Mouse (Mus musculus): ENCODE measurements around the gene Emg1. TPM values are rescaled to one million over a fixed set of nuclear protein-coding genes. Genes with fewer than 3 reads are reported as not detected.

The Emg1 gene
- total RNA-seq, 2 experiments from 2014 or later, result 72.9 to 73.6 TPM

DNA sequence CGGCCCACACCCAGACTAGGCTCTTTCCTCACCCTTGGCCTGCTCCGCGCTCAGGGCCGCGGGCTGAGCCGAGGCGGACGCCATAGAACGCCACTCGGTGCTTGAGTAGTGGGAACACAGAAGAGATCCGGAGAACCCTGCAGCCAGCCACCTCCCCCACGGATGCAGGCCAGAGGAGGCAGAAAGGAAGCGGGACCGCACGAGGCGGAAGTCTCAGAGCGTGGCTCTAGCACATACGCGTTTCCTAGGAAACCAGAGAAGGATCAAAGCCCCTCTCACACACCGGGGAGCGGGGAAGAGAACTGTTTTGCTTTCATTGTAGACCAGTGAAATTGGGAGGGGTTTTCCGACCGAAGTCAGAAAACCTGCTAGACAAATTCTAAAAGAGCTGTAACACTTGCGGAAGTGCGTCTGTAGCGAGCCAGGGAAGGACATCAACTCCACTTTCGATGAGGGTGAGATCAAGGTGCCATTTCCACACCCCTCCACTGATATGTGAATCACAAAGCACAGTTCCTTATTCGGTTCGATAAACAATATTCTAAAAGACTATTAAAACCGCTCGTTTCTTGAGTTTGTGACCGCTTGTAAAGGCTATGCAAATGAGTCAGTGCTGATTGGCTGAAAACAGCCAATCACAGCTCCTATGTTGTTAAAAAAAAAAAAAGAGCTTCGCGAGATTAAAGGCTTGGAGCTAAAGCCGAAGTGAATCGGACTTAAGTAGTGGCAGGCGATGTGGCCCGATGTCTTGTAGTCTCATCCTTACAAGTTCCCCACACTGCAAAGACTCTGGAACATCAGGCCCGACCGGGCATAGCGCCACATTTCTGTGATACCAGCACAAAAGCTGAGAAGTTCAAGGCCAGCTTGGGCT, 29.1 kb upstream of the Emg1 start, which contains the start of gene Grcc10:
Gene Grcc10, minus strand, starts transcription at position 487 of the 874 bp plus-strand sequence.
- DNase-seq, result peak; percentile 89

DNA sequence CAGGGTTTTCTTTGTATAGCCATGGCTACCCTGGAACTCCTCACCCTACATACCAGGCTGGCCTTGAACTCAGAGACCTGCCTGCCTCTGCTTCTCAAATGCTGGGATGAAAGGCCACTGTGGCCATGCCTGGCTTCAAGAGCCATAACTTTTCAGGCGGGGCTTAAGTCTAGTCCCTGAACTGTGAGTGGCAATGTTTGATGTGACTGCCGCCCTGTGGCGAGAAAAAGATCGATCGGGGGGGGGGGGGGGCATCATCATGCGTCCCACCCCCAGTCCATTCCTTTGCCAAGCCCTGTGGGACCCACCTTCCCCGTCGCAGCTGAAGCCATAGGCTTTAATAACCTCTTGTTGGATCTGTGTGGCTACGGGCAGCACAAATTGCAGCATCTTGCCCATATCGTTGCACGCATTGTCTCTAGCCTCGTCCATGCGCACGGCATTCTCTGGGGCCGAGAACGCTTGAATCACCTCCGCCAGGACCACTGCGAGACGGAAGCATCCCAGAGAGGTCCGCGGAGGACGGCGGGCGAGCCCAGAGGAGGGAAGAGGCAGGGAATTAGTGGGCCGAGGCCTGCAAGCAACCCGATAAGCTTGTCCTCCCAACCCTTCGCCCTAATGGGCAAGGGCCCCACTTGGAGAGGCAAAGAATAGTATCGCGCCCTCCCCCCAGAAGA, 28.4 kb upstream of the Emg1 start:
- peak; percentile 63 for DNase-seq

DNA sequence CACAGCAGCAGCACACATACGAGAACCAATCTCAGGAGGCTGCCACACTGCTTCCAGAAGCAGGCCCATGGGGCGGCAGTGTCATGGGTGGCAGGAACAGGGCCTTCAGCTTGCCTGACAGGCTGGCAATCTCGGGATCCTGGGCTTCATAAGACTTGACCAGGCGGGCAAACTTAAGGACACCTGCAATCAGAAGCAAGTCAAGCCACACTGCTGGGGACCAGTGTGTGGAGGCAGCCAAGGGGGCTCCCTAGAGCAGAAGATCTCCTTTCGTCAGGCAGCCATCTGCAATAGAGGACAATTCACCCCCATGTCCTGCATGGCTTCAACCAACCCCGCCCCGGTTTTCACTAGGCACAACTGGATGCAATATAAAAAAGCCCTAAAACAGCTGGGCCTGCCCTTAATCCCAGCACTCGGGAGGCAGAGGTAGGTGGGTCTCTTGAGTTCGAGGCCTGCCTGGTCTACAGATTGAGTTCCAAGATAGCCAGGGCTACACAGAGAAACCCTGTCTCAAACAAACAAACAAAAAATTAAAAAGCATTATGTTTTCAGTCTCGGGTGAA, 27.3 kb upstream of the Emg1 start:
- DNase-seq, result no peak

DNA sequence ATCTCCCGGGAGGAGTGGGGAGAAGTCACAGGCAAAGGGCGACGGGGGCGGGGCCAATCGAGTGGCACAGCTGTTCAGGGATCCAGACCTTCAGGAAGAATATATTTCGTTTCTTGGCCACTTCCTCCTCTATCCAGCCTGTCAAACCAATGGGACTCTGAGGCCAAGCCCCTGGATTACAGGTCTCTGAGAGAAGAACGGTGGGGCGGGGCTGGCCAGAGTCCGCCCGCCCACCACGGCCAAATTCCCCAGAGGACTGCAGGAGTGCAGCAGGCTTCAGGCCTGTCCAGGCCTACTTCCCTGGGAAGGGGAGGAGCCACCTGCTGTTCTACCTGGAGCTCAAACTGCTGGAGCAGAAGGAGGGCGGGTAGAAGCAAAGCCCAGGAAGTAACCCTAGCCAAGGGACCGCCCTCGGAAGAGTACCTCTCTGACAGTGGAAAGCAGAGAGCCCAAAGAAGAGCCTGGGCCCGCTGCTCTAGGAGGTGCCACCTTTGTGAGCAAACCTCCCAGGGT, 26.6 kb upstream of the Emg1 start, which contains the start of gene Ptpn6:
Gene Ptpn6, minus strand, starts transcription at position 204 of the 513 bp plus-strand sequence.
- no peak for DNase-seq

DNA sequence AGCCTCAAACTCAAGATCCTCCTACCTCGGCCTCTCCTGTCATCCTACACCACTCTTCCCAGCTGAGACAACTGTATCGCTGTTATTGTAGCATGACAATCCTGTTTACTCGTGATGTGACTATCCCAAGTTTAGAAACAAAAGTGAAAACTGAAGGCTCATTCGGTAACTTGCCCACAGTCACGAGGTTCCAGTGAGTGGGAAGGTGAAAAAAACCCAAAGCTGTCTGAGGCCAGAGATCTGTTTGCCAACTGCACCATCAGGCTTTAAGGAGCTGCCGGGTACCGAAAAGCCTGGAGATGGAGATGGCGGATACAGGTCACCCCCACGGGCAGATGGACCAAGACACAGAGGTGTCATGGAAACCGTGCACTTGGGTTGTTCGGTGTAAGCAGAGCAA, 25.1 kb upstream of the Emg1 start:
- DNase-seq, result no peak

DNA sequence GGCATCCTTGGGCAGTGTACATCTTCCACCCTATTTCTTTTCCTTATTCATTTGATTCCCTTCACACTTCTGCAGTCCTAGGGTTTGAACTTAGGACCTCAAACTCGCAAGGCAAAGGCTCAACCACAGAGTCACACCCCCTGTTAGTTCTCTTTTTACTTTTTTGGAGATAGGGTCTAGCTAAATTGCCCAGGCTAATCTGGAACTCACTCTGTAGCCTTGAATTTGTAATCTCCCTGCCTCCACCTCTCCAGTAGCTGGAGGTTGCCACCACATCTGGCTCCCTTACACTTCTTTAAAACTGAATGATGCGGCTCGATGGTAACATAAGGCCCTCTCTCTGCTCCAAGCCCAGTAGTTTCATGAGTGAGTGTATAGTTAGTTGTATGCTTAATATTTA, 22.4 kb upstream of the Emg1 start:
- no peak for DNase-seq

DNA sequence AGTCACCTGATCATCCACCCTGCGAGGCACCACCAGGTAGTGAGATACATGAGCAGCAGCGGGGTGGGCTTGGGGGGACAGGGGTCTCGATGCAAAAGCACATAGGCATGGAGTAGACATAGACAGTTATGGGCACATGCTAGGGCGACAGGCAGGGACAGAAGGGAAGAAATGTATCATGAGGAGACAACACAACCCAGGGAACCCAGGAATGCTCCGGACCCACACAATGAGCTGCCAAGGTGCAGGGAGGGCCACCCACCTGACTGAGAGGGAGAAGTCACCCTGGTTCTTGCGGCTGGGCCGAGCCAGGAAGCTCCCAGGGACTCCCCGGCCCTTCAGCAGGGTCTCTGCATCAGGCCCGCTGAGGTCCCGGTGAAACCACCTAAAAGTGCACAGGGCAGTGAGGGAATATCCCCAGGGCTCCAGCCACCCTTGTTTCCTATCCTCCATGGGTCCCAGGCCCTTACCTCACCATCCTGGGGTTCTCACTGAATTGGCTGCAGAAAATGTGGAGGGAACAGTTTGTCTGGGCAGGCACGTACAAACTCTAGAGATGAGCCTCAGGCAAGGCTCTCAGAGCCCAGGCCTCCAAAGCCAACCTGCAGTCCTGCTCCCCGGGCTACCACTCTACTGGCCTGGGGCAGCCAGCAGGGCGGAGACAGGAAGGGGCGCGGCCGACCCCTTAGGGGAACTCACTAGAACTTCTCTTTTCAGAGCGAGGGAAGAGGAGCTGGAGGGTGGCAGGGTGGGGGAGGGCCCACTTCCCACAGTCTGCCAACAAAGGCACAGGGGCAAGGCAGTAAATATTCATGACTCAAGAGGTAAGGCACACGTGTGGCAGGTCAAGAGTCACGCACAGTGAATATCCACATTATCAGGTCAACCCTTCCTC, 20.7 kb upstream of the Emg1 start:
- no peak for DNase-seq

DNA sequence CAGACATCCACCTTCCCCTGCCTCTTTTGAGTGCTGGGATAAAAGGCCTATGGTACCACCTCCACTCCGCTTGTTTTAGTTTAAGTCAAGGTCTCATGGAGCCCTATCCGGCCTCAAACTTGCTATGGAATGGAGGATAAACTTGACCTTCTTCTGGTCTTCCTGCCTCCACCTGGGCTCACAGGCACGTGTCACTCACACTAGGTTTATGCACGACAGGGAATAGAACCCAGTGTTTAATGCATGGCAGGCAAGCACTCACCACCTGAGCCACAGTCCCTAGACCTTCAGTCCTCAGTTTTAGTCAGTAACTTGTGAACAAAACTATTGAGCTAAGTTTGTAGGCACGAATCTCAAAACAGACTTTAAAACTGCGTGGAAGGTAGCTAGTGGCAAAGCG, 19.1 kb upstream of the Emg1 start:
- no peak for DNase-seq

DNA sequence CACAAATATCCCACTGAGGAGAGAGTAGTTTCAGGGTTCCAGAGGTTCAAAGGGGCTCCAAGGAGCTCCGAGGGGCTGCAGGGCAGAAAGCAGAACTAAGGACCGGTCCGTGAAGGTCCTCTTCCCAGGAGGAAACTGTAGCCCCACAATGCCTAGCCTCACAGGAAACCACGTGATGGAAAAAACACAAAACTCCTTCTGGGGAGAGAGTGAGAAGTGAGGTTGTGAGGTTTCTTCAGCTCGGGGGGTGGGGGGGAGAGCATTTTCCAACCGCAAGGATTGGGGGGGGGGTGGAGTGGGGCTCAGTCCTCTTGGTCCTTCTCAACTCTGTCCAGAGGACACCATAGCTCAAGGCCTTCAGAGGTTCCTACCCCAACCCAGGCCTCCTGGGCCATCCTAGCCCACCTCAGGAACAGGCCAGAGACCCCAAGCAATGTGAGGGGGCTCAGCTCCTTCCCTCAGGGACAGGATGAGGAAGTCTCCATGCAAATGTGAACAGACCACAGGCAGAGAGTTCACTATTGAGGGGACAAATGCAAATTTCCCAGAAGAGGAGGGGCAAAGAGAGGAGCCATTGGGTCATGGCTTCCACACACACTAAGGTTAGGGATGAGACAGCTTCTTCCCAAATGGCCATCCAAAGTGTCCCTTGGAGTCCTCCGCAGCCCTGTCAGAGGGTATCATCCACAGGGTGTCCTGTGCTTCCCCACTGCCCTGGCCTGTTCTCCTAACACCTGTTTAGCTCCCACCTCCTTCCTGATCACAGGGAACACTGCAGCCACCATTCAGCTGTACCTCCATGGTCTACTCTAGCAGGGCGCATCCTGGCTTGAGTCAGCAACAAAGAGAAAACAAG, 18.1 kb upstream of the Emg1 start:
- no peak for DNase-seq

DNA sequence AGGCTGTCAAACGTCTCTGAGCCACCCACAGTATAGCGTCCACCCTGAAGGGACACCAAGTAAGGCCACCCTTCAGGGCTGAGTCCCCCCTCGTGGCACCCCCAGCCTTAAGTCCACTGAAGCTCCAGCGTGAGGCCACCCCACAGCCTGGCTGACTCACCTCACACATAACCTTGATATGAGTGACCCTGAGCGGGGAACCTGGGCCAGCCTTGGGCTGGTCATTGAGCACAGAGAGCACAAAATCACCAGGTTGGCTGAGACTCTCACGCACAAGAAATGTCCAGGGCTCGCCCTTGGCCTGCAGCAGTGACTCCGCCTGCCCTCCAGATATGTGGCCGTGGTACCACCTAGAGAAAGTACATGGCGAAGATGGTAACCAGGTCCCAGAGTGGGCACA, 16.6 kb upstream of the Emg1 start:
- DNase-seq, result no peak

DNA sequence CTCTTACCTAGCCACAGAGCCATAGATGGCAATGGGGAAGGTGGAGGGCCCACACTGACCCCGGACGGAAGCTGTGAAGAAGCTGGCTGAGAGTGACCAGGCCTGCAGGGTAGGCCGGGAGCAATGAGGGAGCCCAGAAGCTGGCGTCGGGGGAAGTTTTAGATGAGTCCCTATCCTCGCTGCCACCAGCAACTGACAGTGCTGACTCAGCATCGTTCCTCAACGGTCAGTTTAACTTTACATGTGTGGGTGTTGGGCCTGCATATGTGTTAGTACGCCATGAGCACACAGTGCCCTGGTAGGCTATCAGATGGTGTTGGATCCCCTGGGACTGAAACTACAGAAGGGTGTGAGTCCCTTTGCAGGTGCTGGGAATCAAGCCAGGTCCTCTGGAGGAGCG, 12.5 kb upstream of the Emg1 start:
- DNase-seq, result no peak

DNA sequence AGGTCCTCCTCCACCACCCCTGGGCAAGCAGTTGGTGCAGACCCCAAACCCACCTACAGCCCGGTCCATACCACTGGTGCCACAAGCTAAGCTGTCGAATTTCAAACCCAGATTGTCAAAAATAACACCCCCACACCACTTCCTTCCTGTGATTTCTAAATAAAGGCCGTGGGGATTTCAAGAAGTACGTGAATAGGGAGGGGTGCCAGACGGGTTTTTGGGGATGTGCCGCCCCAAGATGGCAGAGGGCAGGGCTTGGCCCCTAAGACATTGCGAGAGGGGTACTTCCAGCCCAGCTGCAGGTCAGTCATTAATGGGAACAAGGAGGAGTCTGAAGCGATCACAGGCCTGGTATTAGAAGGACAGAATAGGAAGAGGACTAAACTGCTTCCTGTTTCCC, 11.6 kb upstream of the Emg1 start:
- no peak for DNase-seq

DNA sequence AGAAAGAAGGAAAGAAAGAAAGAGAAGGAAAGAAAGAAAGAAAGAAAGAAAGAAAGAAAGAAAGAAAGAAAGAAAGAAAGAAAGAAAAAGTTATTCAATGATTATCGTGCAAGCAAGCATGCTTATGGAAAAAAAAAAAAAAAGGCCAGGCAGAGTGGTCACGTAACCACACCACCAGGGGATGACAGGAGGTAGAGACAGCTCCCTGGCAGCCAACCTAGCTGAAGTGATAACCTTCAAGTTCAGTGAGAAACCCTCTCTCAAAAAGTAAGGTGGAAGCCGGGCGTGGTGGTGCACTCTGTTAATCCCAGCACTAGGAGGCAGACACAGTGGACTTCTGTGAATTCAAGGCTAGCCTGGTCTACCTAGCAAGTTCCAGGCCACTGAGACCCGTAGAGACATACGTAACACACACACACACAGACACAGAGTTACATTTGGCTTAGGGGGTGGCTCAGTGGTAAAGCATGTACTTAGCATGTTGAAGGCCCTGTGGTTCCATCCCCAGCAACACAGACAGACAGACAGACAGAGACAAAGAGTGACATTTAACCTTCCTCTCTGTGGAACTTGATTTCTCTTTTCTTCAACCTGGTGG, 11.0 kb upstream of the Emg1 start:
- peak; percentile 61 for DNase-seq

DNA sequence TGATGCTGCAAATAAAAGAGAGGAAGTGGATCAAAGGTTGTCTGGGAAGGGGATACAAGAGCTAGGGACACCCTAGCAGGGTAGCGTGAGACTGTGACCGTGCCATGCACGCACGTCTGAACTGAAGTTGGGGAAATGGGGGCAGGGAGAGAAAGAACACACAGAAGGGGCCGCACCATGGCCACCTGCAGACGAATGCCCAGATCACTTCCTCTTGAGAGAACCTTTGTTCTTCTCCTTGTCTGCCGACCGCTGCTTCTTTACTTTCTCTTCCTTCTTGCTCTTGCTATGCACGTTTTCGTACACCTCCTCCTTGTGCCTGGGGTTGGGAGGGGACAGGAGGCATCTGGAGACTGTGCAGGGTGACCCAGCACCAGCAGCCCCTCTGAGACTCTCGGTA, 8.9 kb upstream of the Emg1 start:
- no peak for DNase-seq

DNA sequence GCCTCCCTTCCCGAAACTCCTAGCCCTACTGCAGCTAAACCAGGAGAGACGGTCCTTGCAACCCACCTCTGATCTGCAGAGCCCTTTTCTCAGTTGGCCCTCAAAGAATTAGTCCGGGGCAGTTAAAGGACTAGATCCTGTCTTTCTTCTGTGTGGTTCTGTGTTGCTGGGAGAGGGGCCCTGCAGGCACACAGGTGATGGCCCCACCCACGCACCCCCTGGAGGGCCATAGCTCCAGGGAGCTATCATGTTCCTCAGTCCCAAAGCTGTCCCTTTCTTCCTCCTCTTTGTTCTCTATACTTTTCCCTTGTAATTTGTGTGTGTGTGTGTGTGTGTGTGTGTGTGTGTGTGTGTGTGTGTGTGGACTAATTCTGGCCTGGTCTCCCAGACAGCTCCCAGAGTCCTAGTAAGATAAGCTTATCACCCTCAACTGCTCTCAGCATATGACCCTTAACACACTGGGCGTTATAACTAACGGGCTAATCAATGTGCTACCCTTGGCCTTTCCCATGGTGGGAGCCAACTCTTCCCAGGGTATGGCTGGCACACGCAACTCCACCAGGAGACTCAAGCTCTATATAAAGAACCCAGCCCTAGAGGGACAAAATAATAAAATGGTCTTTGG, 7.5 kb upstream of the Emg1 start:
- no peak for DNase-seq

DNA sequence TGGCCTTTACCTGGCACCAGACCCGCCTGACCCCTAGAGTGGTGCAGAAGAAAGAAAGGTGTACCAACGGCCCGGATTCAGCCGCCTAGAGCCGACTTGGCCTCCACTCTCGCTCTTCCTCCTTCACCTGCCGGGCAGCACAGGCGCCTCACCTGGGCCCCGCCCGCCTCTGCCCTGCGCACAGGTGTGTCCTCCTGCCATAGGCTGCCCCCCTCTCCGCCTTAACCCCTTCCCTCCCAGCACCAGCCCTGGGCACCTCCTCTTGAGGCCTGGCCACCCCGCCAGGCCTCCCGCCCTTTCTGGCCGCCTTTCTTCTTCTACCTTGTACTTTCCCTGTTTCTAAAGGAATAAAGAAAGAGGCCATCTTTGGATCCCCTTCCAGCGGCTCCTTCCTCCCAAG, 6.7 kb upstream of the Emg1 start:
- no peak for DNase-seq

DNA sequence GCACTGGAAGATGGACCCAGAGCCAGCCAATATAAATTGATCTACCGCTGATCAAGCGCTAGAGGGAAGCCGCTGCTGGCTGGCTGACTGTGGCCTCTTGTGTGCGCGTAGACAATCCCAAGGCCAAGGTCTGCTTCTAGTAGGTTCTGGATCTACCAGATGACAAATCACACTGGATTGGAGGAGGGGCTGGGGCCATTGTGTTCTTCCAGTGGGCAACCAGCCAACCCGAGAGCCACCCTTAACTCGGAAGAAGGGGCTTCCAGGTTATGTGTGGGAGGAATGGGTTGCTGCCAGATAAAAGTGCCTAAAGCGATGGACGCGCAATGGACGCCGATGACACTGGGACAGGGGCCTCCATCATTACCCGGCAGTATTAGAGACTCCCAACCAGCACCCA, 6.0 kb upstream of the Emg1 start:
- DNase-seq, result no peak

DNA sequence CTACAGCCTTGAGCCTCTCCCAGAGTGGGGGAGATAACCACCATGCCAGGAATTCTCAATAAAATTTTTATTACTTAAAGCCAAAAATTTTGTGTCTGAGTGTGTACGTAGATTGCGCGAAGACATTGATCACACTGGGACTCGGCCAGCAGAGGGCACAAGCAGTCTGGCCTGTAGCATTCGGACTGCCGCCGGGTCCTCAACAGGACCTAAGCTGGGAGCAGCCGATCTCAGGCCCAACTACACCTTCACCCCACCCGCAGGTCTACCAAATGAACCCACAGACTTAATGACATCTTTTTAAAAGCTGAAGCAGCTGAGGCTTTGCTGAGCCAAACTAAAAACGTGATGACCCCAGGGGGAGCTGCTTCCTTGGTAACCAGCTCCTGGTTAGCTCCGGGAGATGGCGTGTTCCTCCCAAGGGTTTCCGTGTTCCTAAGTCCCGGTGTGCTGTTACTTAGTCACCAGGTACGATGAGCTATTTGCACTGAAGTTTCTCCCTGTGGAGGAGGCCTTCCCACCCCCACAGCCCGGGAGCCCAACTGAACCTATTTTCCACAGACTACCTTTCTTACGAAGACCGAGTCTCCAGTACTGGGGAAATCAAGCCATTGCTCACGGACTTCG, 5.0 kb upstream of the Emg1 start:
- DNase-seq, result peak; percentile 64

DNA sequence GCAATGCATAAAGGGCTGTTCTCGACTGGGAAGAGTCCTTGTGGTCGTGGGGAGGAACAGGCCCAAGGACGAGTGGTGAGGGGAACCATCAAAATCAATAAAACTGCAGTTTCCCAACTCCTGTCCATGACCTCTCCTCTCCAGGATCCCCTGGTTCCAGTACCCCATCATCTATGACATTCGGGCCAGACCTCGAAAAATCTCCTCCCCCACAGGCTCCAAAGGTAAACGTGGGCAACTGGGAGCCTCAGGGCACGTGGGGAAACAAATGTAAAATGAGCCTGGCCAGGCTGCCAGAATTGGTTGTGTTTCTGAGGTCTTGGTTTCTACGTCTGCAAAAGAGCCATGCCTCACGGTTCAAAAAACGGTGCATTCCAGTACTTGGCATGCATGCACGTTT, 940 bp upstream of the Emg1 start:
- no peak for DNase-seq

Measured in heart, postnatal 4 days (tissue).